In the genomic region with DNA sequence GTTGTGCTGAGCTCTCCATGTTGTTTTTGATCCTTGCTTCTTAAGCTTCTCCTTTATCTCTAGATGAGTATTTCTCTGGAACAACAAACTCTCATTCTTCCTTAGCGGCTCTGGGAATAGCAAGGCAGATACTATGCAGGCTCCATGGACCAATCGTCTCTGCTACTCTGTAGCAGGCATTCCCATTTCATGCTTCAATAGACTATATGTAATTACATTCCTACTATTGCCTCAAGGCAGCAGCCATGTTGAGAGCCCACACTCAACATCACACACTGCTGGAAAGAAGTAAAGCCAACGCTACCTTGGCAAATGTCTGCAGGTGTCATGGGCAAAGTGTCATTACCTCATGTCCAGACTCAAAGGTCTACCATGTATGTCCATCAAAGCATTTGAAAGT, we compare ENCODE assay signal across 22 mouse cellular contexts.
DNase-seq lines count a peak whose midpoint lies in the region; ATAC-seq lines count a peak whose summit lies in the region.
"Had no signal": no experiment of that assay in that cellular context is flagged by ENCODE, and none has a peak within 500 bp of the region (broad histone marks: within the 10 kb centered on the region; RNA-seq: fewer than 3 reads in every experiment).

No protein-coding gene starts in this region.

- peak; percentile 60; the same call in 1 of the 2 replicates for ATAC-seq in hindbrain, embryonic 16.5 days
- ATAC-seq in hindbrain, embryonic 14.5 days (ENCODE audit: low FRiP score) = no peak
- ATAC-seq in kidney, embryonic 14.5 days (ENCODE audit: low FRiP score, low TSS enrichment) = peak; percentile 57; the same call in 1 of the 2 replicates
- peak; percentile 40; the same call in 1 of the 2 replicates for ATAC-seq in neural tube, embryonic 13.5 days (ENCODE audit: low read depth)
- ATAC-seq in neural tube, embryonic 15.5 days (ENCODE audit: low FRiP score) = no peak
- ATAC-seq in neural tube, embryonic 14.5 days (ENCODE audit: low read depth) = peak; percentile 56; the same call in 1 of the 2 replicates
- ATAC-seq: activated CD4-positive, CD25-positive, alpha-beta regulatory T cell, adult 4 months; CD4-positive, CD25-positive, alpha-beta regulatory T cell, adult 4 months; Patski had no signal

- no peaks in the 10 kb centered on the region for H3K27me3 ChIP-seq in hindbrain, embryonic 16.5 days (replicated peaks; ENCODE audit: control insufficient read depth, insufficient read depth, low read length)
- no peaks in the 10 kb centered on the region for H3K27me3 ChIP-seq in hindbrain, embryonic 14.5 days (ENCODE audit: control insufficient read depth, insufficient read depth, low read length)
- H3K27me3 ChIP-seq in kidney, embryonic 14.5 days (ENCODE audit: control insufficient read depth, insufficient read depth, low read length) = no peaks in the 10 kb centered on the region
- no peaks in the 10 kb centered on the region for H3K27me3 ChIP-seq in neural tube, embryonic 13.5 days
- no peaks in the 10 kb centered on the region for H3K27me3 ChIP-seq in neural tube, embryonic 15.5 days (replicated peaks)
- H3K27me3 ChIP-seq in neural tube, embryonic 14.5 days (ENCODE audit: control insufficient read depth, insufficient read depth, low read length) = no peaks in the 10 kb centered on the region
- H3K27me3 ChIP-seq: CH12.LX, Patski had no signal

- DNase-seq in hindbrain, embryonic 14.5 days (ENCODE audit: low spot score) = no peak
- no peak for DNase-seq in kidney, postnatal 10 days
- DNase-seq in neural tube, embryonic 10.5 days (ENCODE audit: extremely low spot score, low spot score) = no peak
- DNase-seq: adrenal gland, adult 2 months; adrenal gland, adult 8-10 months; adrenal gland, postnatal 10 days; adrenal gland, postnatal 14 days; adrenal gland, postnatal 25 days; adrenal gland, postnatal 36 days; B cell, adult 2 months; cerebellum, adult 11 months; cerebellum, adult 11-12 months had no signal

- H3K27ac ChIP-seq in hindbrain, embryonic 16.5 days (ENCODE audit: low read depth, low read length) = no peak overlapping the region
- H3K27ac ChIP-seq in hindbrain, embryonic 14.5 days = no peak overlapping the region
- H3K27ac ChIP-seq in kidney, embryonic 14.5 days (ENCODE audit: low read depth, low read length) = no peak overlapping the region
- no peak overlapping the region for H3K27ac ChIP-seq in neural tube, embryonic 13.5 days (replicated peaks)
- H3K27ac ChIP-seq in neural tube, embryonic 15.5 days (replicated peaks) = no peak overlapping the region
- H3K27ac ChIP-seq in neural tube, embryonic 14.5 days (ENCODE audit: low read depth, low read length) = no peak overlapping the region

- 71% methylated on average over 3 of the region's 3 CpGs for WGBS in hindbrain, embryonic 16.5 days
- WGBS in hindbrain, embryonic 14.5 days = 85% methylated on average over 3 of the region's 3 CpGs
- 78% methylated on average over 3 of the region's 3 CpGs for WGBS in kidney, embryonic 14.5 days
- WGBS in neural tube, embryonic 13.5 days = 76% methylated on average over 3 of the region's 3 CpGs
- WGBS in neural tube, embryonic 15.5 days = 72% methylated on average over 3 of the region's 3 CpGs
- 72% methylated on average over 3 of the region's 3 CpGs for WGBS in neural tube, embryonic 14.5 days

- no peak overlapping the region for H3K4me2 ChIP-seq in hindbrain, embryonic 16.5 days (ENCODE audit: low read length)
- no peak overlapping the region for H3K4me2 ChIP-seq in hindbrain, embryonic 14.5 days (replicated peaks)
- no peak overlapping the region for H3K4me2 ChIP-seq in kidney, embryonic 14.5 days (replicated peaks; ENCODE audit: low read depth, low read length)
- no peak overlapping the region for H3K4me2 ChIP-seq in neural tube, embryonic 13.5 days
- no peak overlapping the region for H3K4me2 ChIP-seq in neural tube, embryonic 15.5 days
- no peak overlapping the region for H3K4me2 ChIP-seq in neural tube, embryonic 14.5 days (ENCODE audit: low read depth, low read length)

- H3K36me3 ChIP-seq in hindbrain, embryonic 16.5 days (ENCODE audit: control insufficient read depth, insufficient read depth, low read length) = no peaks in the 10 kb centered on the region
- no peaks in the 10 kb centered on the region for H3K36me3 ChIP-seq in hindbrain, embryonic 14.5 days (replicated peaks; ENCODE audit: control insufficient read depth, insufficient read depth)
- H3K36me3 ChIP-seq in kidney, embryonic 14.5 days (ENCODE audit: control insufficient read depth, insufficient read depth, low read length) = no peaks in the 10 kb centered on the region
- H3K36me3 ChIP-seq in neural tube, embryonic 13.5 days = no peaks in the 10 kb centered on the region
- no peaks in the 10 kb centered on the region for H3K36me3 ChIP-seq in neural tube, embryonic 15.5 days
- H3K36me3 ChIP-seq in neural tube, embryonic 14.5 days (ENCODE audit: control insufficient read depth, insufficient read depth, low read length) = no peaks in the 10 kb centered on the region
- H3K36me3 ChIP-seq: G1E had no signal

- H3K4me3 ChIP-seq in hindbrain, embryonic 16.5 days (ENCODE audit: low read length) = no peak overlapping the region
- no peak overlapping the region for H3K4me3 ChIP-seq in hindbrain, embryonic 14.5 days (replicated peaks; ENCODE audit: low read length)
- H3K4me3 ChIP-seq in kidney, embryonic 14.5 days (ENCODE audit: low read length) = no peak overlapping the region
- H3K4me3 ChIP-seq in neural tube, embryonic 13.5 days = no peak overlapping the region
- H3K4me3 ChIP-seq in neural tube, embryonic 15.5 days (replicated peaks) = no peak overlapping the region
- no peak overlapping the region for H3K4me3 ChIP-seq in neural tube, embryonic 14.5 days (ENCODE audit: low read depth, low read length)

- no peak overlapping the region for H3K9ac ChIP-seq in hindbrain, embryonic 16.5 days (ENCODE audit: low read depth, low read length)
- no peak overlapping the region for H3K9ac ChIP-seq in hindbrain, embryonic 14.5 days
- H3K9ac ChIP-seq in kidney, embryonic 14.5 days (ENCODE audit: low read depth, low read length) = no peak overlapping the region
- no peak overlapping the region for H3K9ac ChIP-seq in neural tube, embryonic 13.5 days
- no peak overlapping the region for H3K9ac ChIP-seq in neural tube, embryonic 15.5 days (replicated peaks)
- H3K9ac ChIP-seq in neural tube, embryonic 14.5 days (replicated peaks; ENCODE audit: low read depth, low read length) = no peak overlapping the region

- H3K9me3 ChIP-seq in hindbrain, embryonic 16.5 days (ENCODE audit: control insufficient read depth, low read length) = no peaks in the 10 kb centered on the region
- H3K9me3 ChIP-seq in hindbrain, embryonic 14.5 days (ENCODE audit: control insufficient read depth, low read length) = no peaks in the 10 kb centered on the region
- H3K9me3 ChIP-seq in kidney, embryonic 14.5 days (ENCODE audit: control insufficient read depth, low read length) = no peaks in the 10 kb centered on the region
- no peaks in the 10 kb centered on the region for H3K9me3 ChIP-seq in neural tube, embryonic 13.5 days
- H3K9me3 ChIP-seq in neural tube, embryonic 15.5 days (replicated peaks) = no peaks in the 10 kb centered on the region
- H3K9me3 ChIP-seq in neural tube, embryonic 14.5 days (ENCODE audit: control insufficient read depth, low read length) = no peaks in the 10 kb centered on the region

- no peaks in the 10 kb centered on the region for H3K4me1 ChIP-seq in hindbrain, embryonic 16.5 days (ENCODE audit: control insufficient read depth, insufficient read depth, low read depth, low read length)
- H3K4me1 ChIP-seq in hindbrain, embryonic 14.5 days (replicated peaks; ENCODE audit: control insufficient read depth, insufficient read depth, low read length) = no peaks in the 10 kb centered on the region
- H3K4me1 ChIP-seq in kidney, embryonic 14.5 days (ENCODE audit: control insufficient read depth, insufficient read depth, low read length) = no peaks in the 10 kb centered on the region
- no peaks in the 10 kb centered on the region for H3K4me1 ChIP-seq in neural tube, embryonic 13.5 days (replicated peaks)
- H3K4me1 ChIP-seq in neural tube, embryonic 15.5 days = no peaks in the 10 kb centered on the region
- H3K4me1 ChIP-seq in neural tube, embryonic 14.5 days (ENCODE audit: control insufficient read depth, insufficient read depth, low read length) = no peaks in the 10 kb centered on the region

Comparison
In these comparisons a context has a peak if more than half of its experiments do, and no peak if none do; other contexts are left out.
1. ATAC-seq: peak in hindbrain, embryonic 16.5 days (single experiment), kidney, embryonic 14.5 days (single experiment), neural tube, embryonic 13.5 days (single experiment) and neural tube, embryonic 14.5 days (single experiment); none in hindbrain, embryonic 14.5 days (single experiment) and neural tube, embryonic 15.5 days (single experiment).